Mouse (Mus musculus): ENCODE measurements around the gene Zmynd11. TPM values are rescaled to one million over a fixed set of nuclear protein-coding genes. Genes with fewer than 3 reads are reported as not detected.
A peak's percentile ranks its signal among the peaks of the same experiment; 100 is the strongest.

Gene Zmynd11
- total RNA-seq, 2 experiments from 2014 or later: 224 to 246 TPM

DNA sequence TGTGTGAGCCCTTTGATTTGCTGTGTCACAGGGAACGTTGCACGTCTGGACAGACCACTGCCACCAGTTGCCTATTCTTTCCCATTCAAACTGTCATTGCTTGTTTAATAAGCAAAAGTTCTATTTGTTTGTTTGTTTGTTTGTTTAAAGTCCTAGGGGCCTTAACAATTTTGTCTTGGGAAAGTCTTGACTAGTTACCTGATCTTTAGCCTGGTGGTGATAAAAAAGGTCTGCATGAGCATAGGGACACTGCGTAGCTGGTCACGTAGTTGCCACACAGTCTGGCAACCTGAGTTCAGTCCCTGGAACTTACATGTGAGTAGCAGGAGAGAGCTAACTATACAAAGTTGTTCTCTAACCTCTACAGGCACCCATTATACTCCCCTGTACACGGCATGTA, 95.9 kb downstream of the Zmynd11 start:
- intact Hi-C loops (cut with DNase I): no loop called here
- no peak for DNase-seq (ENCODE audit: low spot score in 2 of 2)

DNA sequence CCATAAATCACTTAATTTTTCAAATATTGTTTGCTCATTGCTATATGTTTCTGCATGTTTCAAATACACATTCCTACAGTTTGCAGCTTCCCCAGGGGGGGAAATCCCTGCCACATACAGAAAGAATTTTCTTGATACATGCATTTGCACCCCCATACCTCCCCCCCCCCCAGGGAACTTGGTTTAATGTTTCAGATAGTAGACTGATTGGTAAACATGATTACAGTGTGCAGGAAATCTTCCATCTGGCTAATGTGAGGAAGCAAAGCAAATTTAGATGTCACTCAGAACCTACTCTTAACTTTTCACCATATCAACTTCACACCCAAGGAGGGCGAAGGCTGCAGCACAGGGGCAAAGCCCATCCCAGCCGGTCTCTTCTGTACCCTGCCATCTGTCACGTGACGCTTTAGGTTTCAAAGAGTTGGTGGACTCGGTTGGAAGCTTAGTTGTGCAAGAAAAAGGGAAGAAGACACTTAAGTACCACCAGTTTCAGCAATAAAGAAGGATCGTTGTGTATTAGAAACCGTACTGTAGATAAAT, 97.1 kb downstream of the Zmynd11 start:
- intact Hi-C loops (cut with DNase I): no loop called here
- DNase-seq (ENCODE audit: low spot score in 2 of 2): no peak

DNA sequence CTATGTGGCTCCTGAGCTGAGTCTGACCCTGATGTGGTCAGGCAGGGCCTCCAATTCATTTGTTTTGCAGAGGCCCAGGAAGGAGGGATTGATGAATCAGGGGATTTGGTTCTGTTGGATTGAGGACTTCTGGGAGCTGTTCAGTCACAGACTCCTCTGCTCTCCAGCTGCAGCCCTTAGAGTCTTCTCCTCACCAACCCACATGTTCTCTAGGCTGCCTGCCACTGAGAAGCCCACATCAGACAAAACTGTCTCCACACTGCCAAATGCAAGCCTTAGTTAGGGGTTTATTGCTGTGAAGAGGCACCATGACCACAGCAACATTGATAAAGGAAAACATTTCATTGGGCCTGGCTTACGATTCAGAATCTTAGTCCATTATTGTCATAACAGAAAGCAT, 101.5 kb downstream of the Zmynd11 start:
- DNase-seq (ENCODE audit: low spot score in 2 of 2): peak in 1 of 2 experiments; percentile 63
- intact Hi-C loops (cut with DNase I): no loop called here

DNA sequence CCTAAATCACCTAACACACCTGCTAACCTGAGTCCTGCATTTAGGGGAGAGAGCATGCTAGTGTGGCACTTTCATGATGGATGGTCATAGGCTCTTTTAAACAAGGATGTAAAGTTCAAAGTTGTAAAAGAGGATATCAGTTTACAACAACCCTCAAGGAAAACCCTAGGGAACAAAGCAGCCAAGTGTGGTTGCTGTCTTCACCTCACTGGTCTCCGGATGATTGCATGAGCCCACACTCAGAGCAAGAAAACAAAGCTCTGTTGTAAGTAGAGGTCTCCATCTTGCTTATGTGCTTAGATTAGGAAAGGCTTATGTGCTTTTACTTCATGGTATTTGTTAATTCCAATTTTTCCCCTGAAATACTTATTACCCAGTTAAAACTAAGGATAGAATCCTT, 104.4 kb downstream of the Zmynd11 start:
- intact Hi-C loops (cut with DNase I): no loop called here
- no peak for DNase-seq (ENCODE audit: low spot score in 2 of 2)

DNA sequence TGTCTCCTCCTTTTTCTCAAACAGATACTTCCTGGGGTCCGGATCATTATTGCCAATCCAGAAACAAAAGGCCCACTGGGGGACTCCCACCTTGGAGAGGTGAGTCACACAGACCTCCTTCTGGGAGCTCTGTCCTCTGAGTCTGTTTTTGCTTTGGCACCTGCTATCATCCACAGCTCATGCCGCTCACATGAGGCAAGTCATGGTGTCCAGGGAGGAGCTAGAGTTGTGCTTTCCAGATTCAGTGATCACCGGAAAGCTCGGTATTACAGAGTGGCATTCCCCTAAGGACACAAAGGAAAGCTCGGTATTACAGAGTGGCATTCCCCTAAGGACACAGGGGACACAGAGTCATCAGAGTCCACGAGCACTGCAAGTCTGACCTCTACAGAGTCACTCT, 108.5 kb downstream of the Zmynd11 start:
- DNase-seq (ENCODE audit: low spot score in 2 of 2): no peak
- intact Hi-C loops (cut with DNase I): no loop called here

DNA sequence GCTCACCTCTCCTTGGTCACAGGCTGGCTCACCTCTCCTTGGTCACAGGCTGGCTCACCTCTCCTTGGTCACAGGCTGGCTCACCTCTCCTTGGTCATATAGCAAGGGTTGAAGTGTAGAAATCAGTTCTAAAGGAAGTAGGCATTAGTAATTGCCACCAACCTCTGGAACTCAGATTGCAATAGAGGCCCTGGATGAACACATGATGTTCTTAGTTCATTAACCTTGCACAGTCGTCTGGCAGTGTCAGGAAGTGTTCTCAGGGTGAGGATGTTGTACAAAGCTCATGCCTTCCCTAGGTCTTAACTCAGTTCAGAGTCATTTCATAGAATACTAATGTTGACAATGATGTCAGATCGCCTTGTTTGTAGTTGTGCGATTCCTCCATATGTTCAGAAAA, 112.1 kb downstream of the Zmynd11 start:
- DNase-seq (ENCODE audit: low spot score in 2 of 2): no peak
- intact Hi-C loops (cut with DNase I): no loop called here

DNA sequence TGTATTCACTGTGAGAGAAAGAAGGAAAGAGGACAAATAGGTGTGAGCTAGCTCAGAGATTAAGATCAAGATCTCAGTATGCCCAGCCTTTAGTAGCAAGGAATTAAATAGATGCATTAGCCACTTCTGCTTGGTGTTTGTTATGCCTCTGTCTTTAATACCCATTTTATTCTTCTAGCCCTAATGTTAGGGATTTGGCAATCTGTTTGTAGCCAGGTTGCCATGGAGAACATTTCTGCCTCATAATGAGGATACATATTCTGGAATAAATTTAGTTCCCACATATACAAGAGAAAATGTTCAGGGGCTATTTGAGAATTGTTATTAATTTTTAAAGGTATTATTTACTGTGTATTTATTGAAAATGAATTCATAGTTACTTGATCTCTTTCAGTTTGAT, 114.5 kb downstream of the Zmynd11 start:
- intact Hi-C loops (cut with DNase I): no loop called here
- DNase-seq (ENCODE audit: low spot score in 2 of 2): no peak

DNA sequence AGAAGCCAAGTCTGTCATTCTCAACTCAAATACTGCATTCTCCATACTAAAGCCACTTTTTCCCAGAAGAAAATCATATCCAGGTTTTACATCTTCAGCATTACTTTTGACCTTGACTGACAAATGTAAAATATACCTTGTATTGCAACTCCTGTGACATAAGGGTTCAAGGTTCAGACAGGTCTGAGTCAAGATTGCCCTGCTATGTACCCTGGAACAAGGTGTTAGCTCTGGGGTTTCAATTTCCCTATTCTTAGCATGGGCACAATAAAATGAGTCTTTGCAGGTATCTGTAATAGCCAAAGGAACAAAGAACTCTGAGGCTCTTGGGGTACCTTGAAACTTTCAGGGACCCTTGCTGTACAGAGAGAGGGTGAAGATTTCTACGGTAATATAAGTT, 115.2 kb downstream of the Zmynd11 start:
- intact Hi-C loops (cut with DNase I): no loop called here
- no peak for DNase-seq (ENCODE audit: low spot score in 2 of 2)

DNA sequence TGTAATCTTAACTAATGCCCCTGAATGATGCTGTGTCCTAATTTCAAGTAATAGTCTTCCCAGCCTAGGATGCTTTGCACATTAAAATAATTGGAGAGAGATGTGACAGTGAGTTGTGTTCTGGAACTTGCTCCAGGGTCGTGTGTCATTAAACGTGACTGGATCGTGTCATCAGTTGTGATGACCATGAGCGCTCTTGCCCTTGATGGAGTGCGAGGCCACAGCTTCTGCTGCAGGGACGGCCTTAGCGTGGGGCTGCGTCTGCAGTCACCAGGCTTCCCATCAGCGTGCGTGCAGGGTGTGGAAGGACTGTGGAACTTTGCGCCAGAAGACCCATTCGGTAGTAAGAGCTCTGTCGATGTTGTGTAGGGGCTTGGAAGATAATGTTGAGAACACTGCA, 116.4 kb downstream of the Zmynd11 start:
- intact Hi-C loops (cut with DNase I): no loop called here
- DNase-seq (ENCODE audit: low spot score in 2 of 2): no peak

DNA sequence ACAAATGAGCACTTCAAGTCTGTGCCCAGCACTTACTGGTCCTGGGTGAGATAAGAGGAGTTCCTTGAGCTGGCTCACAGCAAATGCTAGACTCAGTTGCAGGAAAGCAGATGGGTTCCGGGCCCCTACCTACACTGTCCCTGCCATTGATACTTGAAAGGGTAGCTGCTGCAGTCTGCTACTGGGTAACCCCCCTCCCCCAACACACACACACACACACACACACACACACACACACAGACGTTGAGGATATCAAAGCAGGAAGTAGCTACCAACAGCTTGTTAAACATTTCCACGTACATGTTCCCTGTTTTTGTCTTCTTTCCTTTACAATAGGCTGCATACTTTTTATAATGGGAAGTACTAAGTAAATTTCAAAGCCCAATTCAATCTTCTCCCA, 127.2 kb downstream of the Zmynd11 start:
- intact Hi-C loops (cut with DNase I): no loop called here

DNA sequence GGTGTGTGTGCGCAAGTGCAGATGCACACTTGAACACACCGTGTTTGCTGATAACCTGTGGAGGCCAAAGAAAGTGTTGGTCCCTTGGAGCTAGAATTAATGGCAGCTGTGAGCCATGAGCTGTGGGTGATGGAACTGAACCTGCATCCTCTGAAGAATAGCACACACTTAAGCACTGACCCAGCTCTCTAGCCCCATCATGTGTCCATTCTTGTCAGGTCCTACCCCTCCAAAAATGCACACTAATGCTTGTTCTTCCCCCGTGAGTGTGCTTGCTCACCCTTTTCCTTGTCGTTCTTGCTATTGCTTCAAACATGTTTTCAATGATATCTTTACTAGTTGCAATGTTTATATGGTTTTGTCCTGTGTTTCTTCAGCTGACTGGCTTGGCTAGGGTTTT, 128.6 kb downstream of the Zmynd11 start:
- intact Hi-C loops (cut with DNase I): no loop called here
- peak in 1 of 2 experiments; percentile 19 for DNase-seq (ENCODE audit: low spot score in 2 of 2)

More for the DNA sequence above, 127.2 kb downstream of the Zmynd11 start:
- DNase-seq (ENCODE audit: low spot score in 2 of 2): no peak

DNA sequence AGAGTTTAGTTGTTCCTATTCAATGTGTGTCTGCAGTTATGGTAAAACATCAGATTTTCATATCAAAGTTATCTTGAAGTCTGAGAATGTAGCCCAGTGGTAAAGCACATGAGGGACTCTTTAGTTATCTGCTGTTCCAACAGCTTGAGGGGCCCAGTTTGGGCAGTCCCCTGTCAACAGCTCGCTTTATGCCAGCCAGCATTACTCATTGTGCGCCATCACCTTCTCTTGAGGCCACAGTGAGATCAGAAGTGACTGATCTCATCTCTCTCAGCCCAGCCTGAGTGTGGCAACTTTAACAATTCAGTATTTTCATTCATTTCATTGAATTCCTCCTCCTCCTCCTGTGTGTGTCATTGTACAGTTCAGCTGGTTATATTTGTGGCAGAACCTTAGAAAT, 129.2 kb downstream of the Zmynd11 start:
- intact Hi-C loops (cut with DNase I): no loop called here
- no peak for DNase-seq (ENCODE audit: low spot score in 2 of 2)
